Mouse (Mus musculus) kidney, adult 8-10 months (tissue): ENCODE measurements around the gene Fam160a2.
"Not testable (repeated sequence)": the region's sequence is repeated elsewhere in the genome, so short reads cannot be mapped to it uniquely, and the experiment has no call there.

Experiments used
- DNase-seq, 2 experiments: peaks; one replicate each; pipeline ENCODE4 v3.0.0; 2022

Fam160a2 gene

DNA sequence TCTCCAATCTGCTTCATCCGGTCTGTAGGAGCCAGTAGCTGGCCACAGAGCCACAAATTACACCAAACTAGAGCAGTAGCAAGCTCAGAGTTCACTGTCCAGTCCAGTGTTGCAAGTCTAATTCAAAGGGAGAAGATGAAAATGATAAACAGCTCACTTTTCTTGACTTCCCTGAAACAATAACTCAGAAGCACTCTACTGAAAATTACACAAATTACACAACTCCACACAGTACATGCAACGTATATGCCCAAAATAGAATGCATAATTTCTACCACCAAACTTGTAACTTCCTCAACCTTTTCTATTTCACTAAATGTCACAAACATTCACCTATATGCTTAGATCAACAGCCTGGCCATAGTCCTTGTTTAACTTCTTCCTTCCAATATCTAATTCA, 9.6 kb downstream of the Fam160a2 start:
- DNase-seq: no peak

DNA sequence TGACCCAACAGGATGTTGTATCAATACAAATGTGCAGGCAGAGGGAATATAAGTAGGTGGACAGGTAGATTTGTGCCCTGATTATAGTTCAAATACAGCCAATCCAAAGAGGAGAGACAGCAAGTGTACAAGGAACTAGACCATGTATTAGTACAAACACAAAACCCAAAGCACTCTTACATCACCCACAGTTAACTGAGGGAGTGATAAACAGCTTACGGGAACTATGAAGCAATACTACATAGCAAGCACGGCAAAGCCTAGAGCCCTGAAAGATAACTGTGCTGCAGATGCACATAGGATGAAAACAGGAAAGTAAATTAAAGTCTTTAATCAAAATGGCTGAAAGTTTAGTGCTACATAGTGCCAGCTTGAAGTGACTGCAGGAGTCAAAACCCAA, 12.2 kb downstream of the Fam160a2 start:
- DNase-seq: no peak

DNA sequence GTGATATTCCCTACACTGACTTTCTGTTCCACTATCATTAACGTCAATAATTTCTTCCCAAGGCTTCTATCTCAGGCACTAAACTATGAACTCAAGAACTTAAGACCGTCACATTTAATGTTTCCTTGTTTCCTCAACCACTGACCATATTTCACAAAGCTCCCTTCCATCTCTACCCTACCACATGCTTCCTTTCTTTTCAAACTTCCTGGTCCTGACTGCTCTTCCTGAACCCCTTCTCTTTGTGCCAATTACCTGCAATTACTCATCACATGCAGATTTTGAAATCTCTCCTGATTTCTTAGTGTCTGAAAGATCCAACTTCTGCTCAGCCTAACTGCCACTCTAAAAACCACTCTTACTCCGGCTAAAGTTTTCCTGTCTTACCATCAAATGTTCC, 19.5 kb downstream of the Fam160a2 start:
- no peak for DNase-seq

DNA sequence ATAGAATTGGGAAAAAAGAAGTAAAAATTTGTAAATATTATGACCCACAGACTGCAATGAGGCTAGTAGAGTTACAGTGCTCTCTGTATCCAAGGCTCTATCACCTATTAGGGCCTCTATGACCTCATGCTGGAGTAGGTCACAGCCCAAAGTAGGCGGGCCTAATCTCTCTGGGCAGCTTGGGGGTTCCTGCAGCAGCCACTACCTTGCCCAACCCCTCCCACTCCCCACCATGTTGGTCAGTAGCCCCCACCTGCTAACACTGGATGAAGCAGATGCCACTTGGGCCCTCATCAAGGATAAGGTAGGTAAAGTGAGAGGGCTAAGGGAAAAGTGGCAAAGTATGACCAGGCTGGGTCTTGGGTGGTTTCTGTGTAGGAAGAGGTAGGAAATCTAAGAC, 25.0 kb downstream of the Fam160a2 start, which contains the start of gene Gm5901:
Gene Gm5901 (plus strand): TSS at position 173 of the 400 bp plus-strand sequence.
- DNase-seq: no peak

DNA sequence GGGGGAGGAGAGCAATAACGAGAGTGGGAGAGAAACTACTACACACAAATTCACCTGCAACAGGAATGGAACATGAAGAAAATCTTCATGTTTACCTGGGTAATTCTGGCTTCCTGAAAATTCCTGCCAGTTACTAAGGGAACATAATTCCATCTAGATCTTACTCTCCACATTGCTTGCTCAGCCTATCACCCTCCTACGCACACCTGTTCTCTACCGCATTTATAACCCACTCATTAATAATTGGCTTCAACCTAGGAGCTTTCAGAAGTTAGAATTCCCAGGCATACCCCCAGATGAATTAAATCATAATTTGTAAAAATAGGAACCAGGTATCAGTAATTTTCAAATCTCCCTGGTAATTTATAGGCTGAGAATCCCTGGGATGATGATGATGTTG, 25.9 kb downstream of the Fam160a2 start:
- no peak for DNase-seq

DNA sequence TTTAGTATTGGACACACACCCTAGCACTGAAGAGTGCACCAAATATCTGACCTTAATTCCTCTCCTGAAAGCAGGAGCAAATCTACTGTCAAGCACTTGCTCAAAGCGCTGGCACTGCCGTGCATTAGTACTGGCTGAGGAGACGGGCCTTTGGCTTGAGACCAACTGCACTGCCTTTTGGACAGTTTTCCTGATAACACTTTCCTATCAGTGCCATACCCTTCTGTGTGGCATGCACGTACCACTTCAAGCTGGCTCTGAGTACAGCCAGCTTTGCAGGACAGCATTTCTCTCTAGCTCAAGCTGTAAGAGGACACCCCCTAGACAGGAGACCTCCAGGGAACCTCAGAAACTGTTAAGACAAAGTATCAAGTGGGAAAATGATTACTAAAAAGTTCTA, 26.3 kb downstream of the Fam160a2 start:
- no peak for DNase-seq

DNA sequence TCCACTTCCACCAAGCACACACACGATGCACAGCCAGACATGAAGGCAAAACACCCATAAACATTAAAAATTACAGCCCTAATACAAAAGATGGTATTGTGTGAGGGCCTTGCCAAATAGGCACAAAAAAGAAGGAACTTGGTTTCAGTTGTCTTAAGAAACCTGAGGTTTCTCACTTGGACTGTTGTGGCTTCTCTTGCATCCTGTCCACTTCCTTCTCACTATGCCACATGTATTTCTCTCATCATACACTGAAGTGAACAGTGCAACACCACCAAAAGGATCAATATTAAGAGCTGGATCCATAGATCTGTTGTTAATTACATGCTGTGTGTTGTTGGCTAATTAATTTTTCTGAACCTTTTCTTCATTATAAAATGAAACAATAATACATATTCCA, 26.9 kb downstream of the Fam160a2 start:
- no peak for DNase-seq

DNA sequence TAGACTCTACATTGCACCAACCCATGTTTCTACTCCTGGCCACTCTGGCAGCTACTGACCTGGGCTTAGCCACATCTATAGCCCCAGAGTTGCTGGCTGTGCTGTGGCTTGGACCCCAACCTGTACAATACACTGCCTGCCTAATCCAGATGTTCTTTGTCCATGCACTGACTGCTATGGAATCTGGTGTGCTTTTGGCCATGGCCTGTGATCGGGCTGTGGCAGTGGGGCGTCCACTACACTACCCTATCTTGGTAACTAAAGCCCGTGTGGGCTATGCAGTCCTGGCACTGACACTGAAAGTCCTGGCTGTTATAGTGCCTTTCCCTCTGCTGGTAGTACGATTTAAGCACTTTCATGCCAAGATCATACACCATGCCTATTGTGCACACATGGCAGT, 31.3 kb downstream of the Fam160a2 start:
- DNase-seq: no peak

DNA sequence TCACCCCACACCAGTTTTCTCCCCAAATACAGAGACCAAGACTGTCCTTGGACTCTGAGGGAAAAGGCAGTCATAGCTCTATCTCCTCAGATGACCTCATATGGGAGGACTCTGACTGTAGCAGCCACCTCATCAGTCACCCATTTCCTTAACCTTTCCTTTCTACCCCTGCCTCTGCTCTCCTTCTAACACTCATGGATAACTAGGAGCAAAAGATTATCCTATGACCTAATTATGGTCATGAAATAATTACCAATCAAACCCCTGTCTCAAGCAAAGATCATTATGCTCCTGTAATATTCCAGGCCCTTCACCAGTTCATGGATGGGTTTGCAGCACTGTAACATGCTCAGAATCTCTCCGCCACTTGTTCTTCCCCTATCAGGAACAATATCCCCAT, 31.9 kb downstream of the Fam160a2 start, which contains the start of gene Olfr692:
Gene Olfr692 (plus strand): TSS at position 301 of the 400 bp plus-strand sequence.
- no peak for DNase-seq

DNA sequence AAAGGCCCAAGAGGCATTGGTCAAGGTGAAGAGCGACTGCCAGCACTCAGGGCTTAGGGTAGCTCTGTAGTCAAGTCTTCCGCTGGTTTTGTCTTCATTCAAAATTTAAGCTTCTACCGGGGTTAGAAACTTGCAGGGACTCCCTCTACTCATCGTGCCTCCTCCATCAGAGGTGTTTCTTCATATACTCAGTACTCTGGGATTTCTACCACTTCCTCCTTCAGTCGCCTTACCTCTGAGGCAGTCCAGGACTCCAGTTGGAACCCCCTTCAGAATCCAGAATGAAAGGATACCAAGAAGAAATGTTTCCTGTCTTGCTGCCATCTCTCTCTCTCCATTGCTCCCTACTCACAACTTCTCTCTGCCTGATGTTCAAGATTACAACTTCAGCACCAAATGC, 32.6 kb downstream of the Fam160a2 start:
- no peak for DNase-seq

DNA sequence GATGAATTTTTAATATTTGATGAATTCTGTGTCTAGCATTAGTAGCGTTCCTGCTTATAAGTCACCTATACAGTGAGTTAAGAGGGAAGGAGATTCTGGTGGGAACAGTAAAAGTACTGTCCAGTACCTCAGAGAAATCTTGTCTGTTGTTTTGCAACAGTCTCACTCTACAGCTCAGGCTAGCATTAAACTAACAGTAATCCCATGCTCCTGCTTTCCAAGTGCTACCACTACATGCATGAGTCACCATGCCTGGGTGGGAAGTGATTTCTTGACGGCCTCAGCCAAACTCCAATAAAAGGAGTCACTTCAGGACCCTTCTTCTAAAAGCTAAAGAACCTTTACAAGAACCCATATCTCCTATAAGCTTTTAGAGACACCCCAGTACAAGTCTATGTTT, 38.1 kb downstream of the Fam160a2 start:
- no peak for DNase-seq

DNA sequence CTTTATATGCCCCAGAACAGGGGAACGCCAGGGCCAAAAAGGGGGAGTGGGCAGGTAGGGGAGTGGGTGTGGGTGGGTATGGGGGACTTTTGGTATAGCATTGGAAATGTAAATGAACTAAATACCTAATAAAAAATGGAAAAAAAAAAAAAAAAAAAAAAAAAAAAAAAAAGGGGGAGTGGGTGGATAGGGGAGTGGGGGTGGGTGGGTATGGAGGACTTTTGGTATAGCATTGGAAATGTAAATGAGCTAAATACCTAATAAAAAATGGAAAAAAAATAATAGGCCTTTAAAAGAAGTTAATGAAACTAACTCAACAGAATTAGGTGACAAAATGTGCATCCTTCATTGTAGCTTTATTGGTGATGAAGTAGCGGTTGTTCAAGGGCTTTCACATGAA, 43.4 kb downstream of the Fam160a2 start:
- not testable (repeated sequence) for DNase-seq

DNA sequence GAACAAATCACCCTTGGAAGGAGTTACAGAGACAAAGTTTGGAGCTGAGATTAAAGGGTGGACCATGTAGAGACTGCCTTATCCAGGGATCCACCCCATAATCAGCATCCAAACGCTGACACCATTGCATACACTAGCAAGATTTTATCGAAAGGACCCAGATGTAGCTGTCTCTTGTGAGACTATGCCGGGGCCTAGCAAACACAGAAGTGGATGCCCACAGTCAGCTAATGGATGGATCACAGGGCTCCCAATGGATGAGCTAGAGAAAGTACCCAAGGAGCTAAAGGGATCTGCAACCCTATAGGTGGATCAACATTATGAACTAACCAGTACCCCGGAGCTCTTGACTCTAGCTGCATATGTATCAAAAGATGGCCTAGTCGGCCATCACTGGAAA, 43.8 kb downstream of the Fam160a2 start:
- DNase-seq: not testable (repeated sequence)

DNA sequence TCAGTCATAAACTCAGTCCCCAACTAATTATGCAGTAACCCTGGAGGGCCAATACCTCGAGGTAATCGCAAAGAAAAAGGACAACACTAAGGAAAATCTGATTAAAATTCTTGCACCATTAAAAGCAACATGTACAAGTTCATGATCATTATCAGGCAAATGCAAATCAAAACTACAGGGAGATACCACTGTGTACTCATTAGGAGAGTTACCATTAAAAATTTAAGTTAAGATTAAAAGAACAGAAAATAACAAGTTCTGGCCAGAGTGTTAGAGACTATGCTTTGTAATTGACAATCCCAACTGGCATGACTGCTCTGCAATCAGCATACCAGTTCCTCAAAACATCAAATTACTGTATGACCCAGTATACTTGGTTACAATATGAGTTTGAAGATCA, 57.1 kb downstream of the Fam160a2 start:
- DNase-seq: no peak

DNA sequence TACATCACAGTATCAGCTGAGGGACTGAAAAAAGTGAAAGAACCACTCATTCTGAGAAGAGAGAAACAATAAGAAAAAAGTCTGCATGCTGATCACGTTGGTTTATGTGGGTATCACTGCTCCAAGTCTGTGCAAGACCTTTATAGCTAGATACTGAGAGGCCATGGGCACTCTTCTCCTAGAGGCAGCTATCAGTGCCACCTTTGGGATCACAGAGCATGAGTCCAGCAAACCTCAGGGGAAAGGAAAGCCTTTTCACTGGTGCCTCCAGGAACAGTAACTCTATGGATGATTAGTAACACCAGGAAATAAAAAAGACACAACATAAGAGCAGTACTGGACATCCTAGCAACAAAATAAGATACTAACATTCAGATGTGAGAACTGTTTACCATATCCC, 57.7 kb downstream of the Fam160a2 start, which contains the start of gene Olfr691:
Gene Olfr691 (minus strand): TSS at position 101 of the 400 bp plus-strand sequence.
- no peak for DNase-seq

DNA sequence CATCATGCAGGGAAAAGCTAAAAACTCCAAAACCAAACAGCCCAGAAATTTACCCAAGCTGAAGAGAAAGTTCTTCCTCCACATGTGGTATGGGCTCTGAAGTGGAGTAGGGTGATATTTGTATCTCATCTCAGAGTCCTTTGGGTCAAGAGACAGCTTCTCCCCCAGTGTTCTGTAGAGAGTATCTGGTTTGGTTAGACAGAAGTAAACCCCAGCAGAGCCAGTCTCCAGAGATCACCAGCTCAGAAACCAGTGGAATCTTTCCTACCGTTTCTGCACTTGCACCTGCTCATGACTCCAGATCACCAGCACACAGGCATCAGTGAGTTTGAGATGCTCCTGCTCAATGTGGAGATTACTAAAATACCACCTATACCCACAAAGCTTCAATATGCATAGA, 65.8 kb downstream of the Fam160a2 start, which contains the start of gene Olfr690:
Gene Olfr690 (minus strand): TSS at position 101 of the 400 bp plus-strand sequence.
- no peak for DNase-seq

DNA sequence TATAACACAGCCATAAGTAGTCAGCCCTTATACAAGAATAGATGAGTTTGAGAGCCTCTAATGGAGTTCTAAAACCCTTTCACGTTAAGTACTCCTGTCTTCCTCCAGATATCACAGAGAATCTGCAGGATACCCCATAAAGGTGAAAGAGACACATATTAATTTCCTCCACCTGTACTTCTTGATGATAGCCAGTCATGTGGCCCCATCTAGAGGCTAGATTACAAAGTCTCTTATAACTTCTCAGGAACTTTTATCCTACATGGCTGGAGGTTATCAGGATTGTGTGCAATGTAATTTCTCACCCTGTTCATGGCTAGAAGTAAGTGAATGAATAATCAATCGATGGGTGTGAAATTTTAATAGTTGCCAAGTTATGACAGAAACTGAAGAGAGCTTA, 74.6 kb downstream of the Fam160a2 start:
- DNase-seq: no peak
